Mouse (Mus musculus): ENCODE results near the gene Ear6. TPM values are rescaled to one million over a fixed set of nuclear protein-coding genes. Genes with fewer than 3 reads are reported as not detected.

The Ear6 gene
- polyA plus RNA-seq, 1 experiment: not detected

DNA sequence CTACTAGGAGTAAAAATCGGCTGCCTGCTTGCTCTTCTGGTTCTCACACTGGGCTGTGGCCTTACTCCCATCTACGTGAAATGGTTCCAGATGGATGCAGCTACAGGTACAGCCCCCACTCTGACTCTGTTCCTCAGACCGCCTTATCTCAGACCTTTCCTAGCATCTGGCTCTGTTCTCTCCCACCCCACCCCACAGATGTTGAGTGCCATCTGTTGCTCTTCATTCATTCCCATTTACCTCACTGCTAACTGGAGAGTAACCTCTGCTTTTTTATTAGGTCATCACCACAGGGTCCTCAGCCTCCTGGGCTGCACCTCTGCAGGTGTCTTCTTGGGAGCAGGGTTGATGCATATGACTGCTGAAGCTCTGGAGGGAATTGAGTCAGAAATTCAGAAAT lies 40.3 kb downstream of the Ear6 start:
- TF ChIP-seq POLR2A (IDR thresholded peaks at IDR 0.05; ENCODE audit: low read depth, low read length): no peak
- no peak for TF ChIP-seq CTCF (conservative IDR thresholded peaks at IDR 0.05; ENCODE audit: insufficient read depth, insufficient read length, low read depth, low read length)
- 75% methylated on average over 3 of the region's 3 CpGs for WGBS
- no peaks in the 10 kb centered on the region for H3K4me1 ChIP-seq (ENCODE audit: control insufficient read depth, insufficient read depth, low read length)
- no peak for DNase-seq
- H3K27ac ChIP-seq (ENCODE audit: insufficient read depth, low read depth, low read length): no peak overlapping the region
- peaks cover 2% of the 10 kb centered on the region; the same call in 1 of the 2 replicates for H3K36me3 ChIP-seq (ENCODE audit: control insufficient read depth, insufficient read depth, low read length)
- H3K27me3 ChIP-seq (replicated peaks; ENCODE audit: control insufficient read depth, insufficient read depth, low read length): no peaks in the 10 kb centered on the region
- no peak overlapping the region for H3K4me3 ChIP-seq (ENCODE audit: insufficient read depth, low read depth, low read length)

DNA sequence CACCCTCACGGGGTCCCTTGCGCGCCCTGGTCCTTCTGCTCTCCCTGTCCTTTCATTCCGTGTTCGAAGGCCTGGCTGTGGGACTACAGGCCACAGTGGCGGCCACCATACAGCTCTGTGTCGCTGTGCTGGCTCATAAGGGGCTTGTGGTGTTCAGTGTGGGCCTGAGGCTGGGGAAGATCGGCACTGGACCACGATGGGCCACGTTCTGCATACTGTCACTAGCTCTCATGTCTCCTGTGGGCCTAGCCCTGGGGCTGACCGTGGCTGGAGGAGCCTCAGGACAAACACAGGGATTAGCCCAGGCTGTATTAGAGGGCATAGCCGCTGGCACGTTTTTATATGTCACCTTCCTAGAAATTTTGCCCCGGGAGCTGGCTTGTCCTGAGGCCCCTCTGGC lies 41.6 kb downstream of the Ear6 start:
- Histone ChIP-seq H3K4me3 (ENCODE audit: insufficient read depth, low read depth, low read length) (no peak overlapping the region), H3K36me3 (ENCODE audit: control insufficient read depth, insufficient read depth, low read length) (peaks cover 2% of the 10 kb centered on the region; the same call in 1 of the 2 replicates), H3K27ac (ENCODE audit: insufficient read depth, low read depth, low read length) (no peak overlapping the region), H3K27me3 (replicated peaks; ENCODE audit: control insufficient read depth, insufficient read depth, low read length) (no peaks in the 10 kb centered on the region), H3K4me1 (ENCODE audit: control insufficient read depth, insufficient read depth, low read length) (no peaks in the 10 kb centered on the region)
- DNase-seq: no peak
- 87% methylated on average over 14 of the region's 14 CpGs for WGBS
- TF ChIP-seq CTCF (conservative IDR thresholded peaks at IDR 0.05; ENCODE audit: insufficient read depth, insufficient read length, low read depth, low read length): no peak
- TF ChIP-seq POLR2A (IDR thresholded peaks at IDR 0.05; ENCODE audit: low read depth, low read length): no peak

DNA sequence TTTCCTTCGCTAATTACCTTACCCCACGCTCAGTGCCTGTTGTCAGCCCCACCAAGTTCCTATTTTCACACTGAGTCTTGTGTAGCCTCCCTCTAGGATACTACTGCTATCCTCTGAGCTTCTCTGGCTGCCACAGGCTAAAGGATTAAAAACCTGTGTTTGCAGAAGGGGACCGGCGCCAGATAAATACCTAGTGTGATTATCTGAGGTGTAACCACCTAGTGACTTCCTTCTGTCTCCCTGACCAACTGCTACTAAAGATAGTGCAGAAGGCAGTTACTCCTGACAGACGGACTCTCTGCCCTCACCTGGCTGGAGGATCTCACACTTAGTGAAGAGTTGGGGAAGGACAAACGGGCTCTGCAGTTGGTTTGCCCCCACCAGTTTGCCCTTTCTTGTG lies 42.5 kb downstream of the Ear6 start:
- H3K4me3 ChIP-seq (ENCODE audit: insufficient read depth, low read depth, low read length): no peak overlapping the region
- TF ChIP-seq POLR2A (IDR thresholded peaks at IDR 0.05; ENCODE audit: low read depth, low read length) (no peak), CTCF (conservative IDR thresholded peaks at IDR 0.05; ENCODE audit: insufficient read depth, insufficient read length, low read depth, low read length) (no peak)
- H3K27ac ChIP-seq (ENCODE audit: insufficient read depth, low read depth, low read length): no peak overlapping the region
- 92% methylated on average over 6 of the region's 6 CpGs for WGBS
- no peaks in the 10 kb centered on the region; the same call in 1 of the 2 replicates for H3K36me3 ChIP-seq (ENCODE audit: control insufficient read depth, insufficient read depth, low read length)
- no peaks in the 10 kb centered on the region for H3K27me3 ChIP-seq (replicated peaks; ENCODE audit: control insufficient read depth, insufficient read depth, low read length)
- DNase-seq: no peak
- H3K4me1 ChIP-seq (ENCODE audit: control insufficient read depth, insufficient read depth, low read length): no peaks in the 10 kb centered on the region

DNA sequence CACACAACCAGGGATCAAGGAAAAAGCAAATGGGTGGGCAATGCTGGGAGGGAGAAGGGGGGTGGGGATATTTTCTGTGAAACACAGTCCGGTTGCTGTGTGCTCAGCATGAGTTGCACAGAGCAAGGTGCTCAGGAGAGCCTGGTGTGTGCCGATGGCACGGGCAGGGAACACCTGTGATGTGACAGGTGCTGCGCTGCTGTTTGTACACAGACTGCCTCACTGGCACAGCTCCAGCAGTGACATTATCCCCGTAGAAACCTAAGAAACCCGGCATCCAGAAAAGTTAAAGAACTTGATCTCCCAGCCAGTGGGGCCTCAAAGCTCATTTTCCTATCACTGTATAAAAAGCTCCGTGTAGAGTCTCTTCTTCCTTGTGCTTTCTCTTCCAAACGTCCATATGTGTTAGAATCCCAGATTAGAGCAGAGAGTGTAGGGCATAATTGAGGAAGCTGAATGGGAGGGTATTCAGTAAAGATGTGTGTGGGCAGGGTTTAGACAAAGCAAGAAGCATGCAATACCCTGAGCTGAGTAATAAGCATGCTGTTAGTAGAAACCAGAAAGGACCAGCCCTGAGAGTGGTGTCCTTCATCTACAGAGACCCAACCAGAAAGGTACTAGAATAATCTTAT lies 43.2 kb downstream of the Ear6 start:
- Histone ChIP-seq H3K4me1 (ENCODE audit: control insufficient read depth, insufficient read depth, low read length) (no peaks in the 10 kb centered on the region), H3K27me3 (replicated peaks; ENCODE audit: control insufficient read depth, insufficient read depth, low read length) (no peaks in the 10 kb centered on the region), H3K4me3 (ENCODE audit: insufficient read depth, low read depth, low read length) (no peak overlapping the region), H3K27ac (ENCODE audit: insufficient read depth, low read depth, low read length) (no peak overlapping the region), H3K36me3 (ENCODE audit: control insufficient read depth, insufficient read depth, low read length) (no peaks in the 10 kb centered on the region; the same call in 1 of the 2 replicates)
- TF ChIP-seq CTCF (conservative IDR thresholded peaks at IDR 0.05; ENCODE audit: insufficient read depth, insufficient read length, low read depth, low read length) (no peak), POLR2A (IDR thresholded peaks at IDR 0.05; ENCODE audit: low read depth, low read length) (no peak)
- DNase-seq: no peak
- WGBS: 74% methylated on average over 8 of the region's 8 CpGs

DNA sequence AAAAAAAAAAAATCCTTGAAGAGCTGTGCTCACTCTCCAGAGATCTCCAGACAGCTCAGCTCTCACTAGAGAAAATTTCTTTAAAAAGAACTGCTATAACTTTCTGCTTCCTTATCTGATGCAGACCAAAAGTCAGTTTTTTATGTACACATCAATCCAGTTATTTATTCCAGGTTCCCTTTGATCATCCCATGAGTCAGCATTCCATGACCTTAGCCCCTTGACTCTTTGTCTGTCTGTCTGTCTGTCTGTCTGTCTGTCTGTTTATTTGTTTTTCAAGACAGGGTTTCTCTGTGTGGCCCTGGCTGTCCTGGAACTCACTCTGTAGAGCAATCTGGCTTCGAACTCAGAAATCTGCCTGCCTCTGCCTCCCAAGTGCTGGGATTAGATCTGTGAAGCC lies 45.9 kb downstream of the Ear6 start:
- Histone ChIP-seq H3K4me1 (ENCODE audit: control insufficient read depth, insufficient read depth, low read length) (no peaks in the 10 kb centered on the region), H3K27ac (ENCODE audit: insufficient read depth, low read depth, low read length) (no peak overlapping the region), H3K36me3 (ENCODE audit: control insufficient read depth, insufficient read depth, low read length) (no peaks in the 10 kb centered on the region), H3K27me3 (replicated peaks; ENCODE audit: control insufficient read depth, insufficient read depth, low read length) (no peaks in the 10 kb centered on the region), H3K4me3 (ENCODE audit: insufficient read depth, low read depth, low read length) (no peak overlapping the region)
- TF ChIP-seq POLR2A (IDR thresholded peaks at IDR 0.05; ENCODE audit: low read depth, low read length) (no peak), CTCF (conservative IDR thresholded peaks at IDR 0.05; ENCODE audit: insufficient read depth, insufficient read length, low read depth, low read length) (no peak)
- WGBS: 98% methylated on average over 1 of the region's 1 CpGs
- no peak for DNase-seq

DNA sequence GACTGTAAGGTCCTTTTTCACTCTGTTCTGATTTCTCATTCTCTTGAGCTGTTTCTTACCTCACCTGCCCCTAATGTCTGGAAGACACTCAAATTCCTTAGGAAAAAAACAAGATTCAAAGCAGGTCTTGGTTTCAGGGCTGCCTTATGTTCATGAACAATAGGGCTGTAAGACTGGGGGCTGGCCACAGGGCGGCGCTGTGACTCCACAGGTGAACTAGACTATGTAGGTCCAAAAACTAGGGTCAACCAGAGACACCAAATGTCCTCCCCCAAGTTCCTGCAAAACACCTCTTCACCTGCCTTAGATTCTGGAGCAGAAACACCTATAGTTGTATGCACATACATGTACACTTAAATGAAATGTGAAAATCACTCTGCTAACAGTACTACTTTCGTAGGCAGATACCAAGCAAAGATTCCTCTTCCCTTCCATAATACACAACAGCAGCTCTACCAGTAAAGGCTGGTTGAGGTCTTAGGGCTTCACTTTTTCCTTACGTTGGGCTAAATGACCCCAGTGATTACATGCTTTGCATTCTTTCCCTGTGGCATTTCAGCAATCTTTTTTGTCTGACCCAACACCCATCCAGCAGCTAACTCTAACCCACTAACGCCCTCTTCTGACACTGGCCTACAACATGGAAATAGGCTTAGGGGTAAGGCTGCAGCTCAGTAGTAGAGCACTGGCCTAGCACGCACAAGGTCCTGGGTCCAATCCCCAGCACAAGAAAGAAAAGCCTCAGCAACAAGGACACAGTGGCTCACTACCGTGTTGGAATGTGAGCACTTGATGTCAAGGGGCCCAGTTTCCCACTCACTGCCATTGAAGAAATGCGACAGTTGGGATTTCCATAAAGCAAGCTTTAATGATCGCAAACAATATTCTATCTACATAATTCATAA lies 49.6 kb downstream of the Ear6 start:
- H3K36me3 ChIP-seq (ENCODE audit: control insufficient read depth, insufficient read depth, low read length): no peaks in the 10 kb centered on the region
- TF ChIP-seq CTCF (conservative IDR thresholded peaks at IDR 0.05; ENCODE audit: insufficient read depth, insufficient read length, low read depth, low read length) (peak; percentile 95), POLR2A (IDR thresholded peaks at IDR 0.05; ENCODE audit: low read depth, low read length) (no peak)
- peak; percentile 75 for DNase-seq
- no peak overlapping the region for H3K4me3 ChIP-seq (ENCODE audit: insufficient read depth, low read depth, low read length)
- WGBS: 58% methylated on average over 9 of the region's 9 CpGs
- H3K4me1 ChIP-seq (ENCODE audit: control insufficient read depth, insufficient read depth, low read length): no peaks in the 10 kb centered on the region
- H3K27me3 ChIP-seq (replicated peaks; ENCODE audit: control insufficient read depth, insufficient read depth, low read length): no peaks in the 10 kb centered on the region
- no peak overlapping the region for H3K27ac ChIP-seq (ENCODE audit: insufficient read depth, low read depth, low read length)

GRCm38 (mm10) chr14:51903782-51904181 lies 50.3 kb downstream of the Ear6 start:
- no peak overlapping the region for H3K27ac ChIP-seq (ENCODE audit: insufficient read depth, low read depth, low read length)
- 85% methylated on average over 9 of the region's 9 CpGs for WGBS

More at GRCm38 (mm10) chr14:51903782-51904181, 50.3 kb downstream of the Ear6 start:
- no peaks in the 10 kb centered on the region for H3K4me1 ChIP-seq (ENCODE audit: control insufficient read depth, insufficient read depth, low read length)
- no peaks in the 10 kb centered on the region for H3K27me3 ChIP-seq (replicated peaks; ENCODE audit: control insufficient read depth, insufficient read depth, low read length)
- DNase-seq: no peak
- TF ChIP-seq POLR2A (IDR thresholded peaks at IDR 0.05; ENCODE audit: low read depth, low read length) (no peak), CTCF (conservative IDR thresholded peaks at IDR 0.05; ENCODE audit: insufficient read depth, insufficient read length, low read depth, low read length) (no peak)
- H3K4me3 ChIP-seq (ENCODE audit: insufficient read depth, low read depth, low read length): no peak overlapping the region
- H3K36me3 ChIP-seq (ENCODE audit: control insufficient read depth, insufficient read depth, low read length): no peaks in the 10 kb centered on the region

Other genes with a start within 250 kb of the Ear6 start
- not detected in 2 replicates for gene Gm17078, start 242.4 kb upstream of the Ear6 start, polyA plus RNA-seq (2012; rRNA removed)
- gene Gm4181, start 218.0 kb upstream of the Ear6 start, polyA plus RNA-seq (2012; rRNA removed): not detected in 2 replicates
- gene Gm17079, start 158.2 kb upstream of the Ear6 start, polyA plus RNA-seq (2012; rRNA removed): not detected in 2 replicates
- not detected in 2 replicates for gene Gm5800, start 136.5 kb upstream of the Ear6 start, polyA plus RNA-seq (2012; rRNA removed)
- not detected in 2 replicates for gene Ang4, start 80.1 kb upstream of the Ear6 start, polyA plus RNA-seq (2012; rRNA removed)
- gene AY358078, start 53.7 kb upstream of the Ear6 start, polyA plus RNA-seq (2012; rRNA removed): not detected in 2 replicates
- gene Mettl17, start 31.1 kb downstream of the Ear6 start, polyA plus RNA-seq (2012; rRNA removed): 24.0 and 27.6 TPM in 2 replicates
- gene Slc39a2, start 39.2 kb downstream of the Ear6 start, polyA plus RNA-seq (2012; rRNA removed): 0.45 and 0.52 TPM in 2 replicates
- gene Ndrg2, start 60.5 kb downstream of the Ear6 start, polyA plus RNA-seq (2012; rRNA removed): 220 and 235 TPM in 2 replicates
- not detected in 2 replicates for gene Tppp2, start 64.7 kb downstream of the Ear6 start, polyA plus RNA-seq (2012; rRNA removed)
- not detected in 2 replicates for gene Rnase13, start 69.1 kb downstream of the Ear6 start, polyA plus RNA-seq (2012; rRNA removed)
- gene Arhgef40, start 131.0 kb downstream of the Ear6 start, polyA plus RNA-seq (2012; rRNA removed): 36.1 and 37.4 TPM in 2 replicates
- 2.4 and 2.5 TPM in 2 replicates for gene Tmem253, start 162.0 kb downstream of the Ear6 start, polyA plus RNA-seq (2012; rRNA removed)
- 43.2 and 61.8 TPM in 2 replicates for gene Zfp219, start 167.0 kb downstream of the Ear6 start, polyA plus RNA-seq (2012; rRNA removed)
- not detected in 2 replicates for gene Olfr221, start 188.8 kb downstream of the Ear6 start, polyA plus RNA-seq (2012; rRNA removed)